Mouse (Mus musculus) ovary, postnatal 10 days (tissue): Measurements from ENCODE around the gene Catsper3.

Source experiments
- DNase-seq: peaks from one replicate; pipeline ENCODE4 v3.0.0; 2022; ENCODE audit warnings: low spot score

The Catsper3 gene

DNA sequence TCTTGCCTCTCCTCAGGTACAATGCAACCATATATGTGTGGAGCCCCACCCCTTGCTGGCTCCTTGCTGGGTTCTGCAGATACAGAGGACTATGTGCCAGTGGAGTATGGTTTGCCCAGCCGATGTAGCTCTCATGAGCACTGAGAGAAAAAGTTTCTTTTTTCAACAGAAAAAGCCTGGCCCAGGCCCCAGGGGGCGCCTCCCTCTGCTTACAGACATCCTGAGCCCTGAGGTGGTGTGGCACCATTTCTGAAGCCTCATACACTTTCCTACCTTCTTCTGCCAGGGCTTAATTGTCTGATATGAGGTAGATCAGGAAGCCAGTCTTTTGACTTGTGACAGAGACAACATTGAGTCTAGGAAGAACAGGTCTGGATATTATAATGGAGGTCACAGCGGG lies 67.8 kb downstream of the Catsper3 start:
- no peak for DNase-seq

GRCm38 (mm10) chr13:55855793-55856192 lies 71.4 kb downstream of the Catsper3 start:
- DNase-seq: no peak

DNA sequence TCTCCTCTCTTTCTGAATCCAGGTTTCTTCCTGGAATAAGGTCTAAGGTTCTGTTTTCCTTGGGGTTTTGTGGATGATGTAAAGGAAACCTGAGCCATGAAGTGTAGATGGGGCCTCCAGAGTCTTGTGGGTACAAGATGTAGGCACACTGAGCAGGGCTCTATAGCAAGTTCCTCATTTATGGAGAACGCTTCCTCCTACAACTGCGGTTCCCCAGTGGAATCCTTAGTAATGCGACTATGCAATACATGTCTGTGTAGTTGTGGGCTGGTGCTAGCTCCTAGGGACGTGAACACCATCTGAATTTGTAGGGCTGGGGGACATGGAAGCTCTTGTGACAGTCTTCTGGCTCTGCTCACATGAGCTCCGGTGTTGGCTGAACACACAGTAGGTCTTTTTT lies 74.1 kb downstream of the Catsper3 start:
- DNase-seq: no peak
